Mouse (Mus musculus) midbrain, embryonic 13.5 days (tissue): ENCODE results near the gene Cdh1. TPM values are rescaled to one million over a fixed set of nuclear protein-coding genes. Genes with fewer than 3 reads are reported as not detected.
"Not testable (repeated sequence)": the region's sequence is repeated elsewhere in the genome, so short reads cannot be mapped to it uniquely, and the experiment has no call there.

Source experiments
- ATAC-seq: fragments of 200-750 bp; cut with Nextera tagmentation; 2 replicates; pipeline ENCODE4 v1.8.0; 2017; ENCODE audit warnings: mild to moderate bottlenecking, moderate TSS enrichment, moderate library complexity
- H3K27ac ChIP-seq: fragments of 300-500 bp; sonication (generic); 2 replicates; pipeline ENCODE4 v1.5.1; 2015; ENCODE audit warnings: inconsistent platforms, mild to moderate bottlenecking, moderate library complexity
- H3K27me3 ChIP-seq: fragments of 300-500 bp; sonication (generic); 2 replicates; pipeline ENCODE4 v1.6.1; 2015; ENCODE audit warnings: mild to moderate bottlenecking, inconsistent platforms
- H3K36me3 ChIP-seq: fragments of 300-500 bp; sonication (generic); 2 replicates; pipeline ENCODE4 v1.6.1; 2015; ENCODE audit warnings: mild to moderate bottlenecking, inconsistent platforms
- H3K4me1 ChIP-seq: fragments of 300-500 bp; sonication (generic); replicated peaks from 2 replicates; pipeline ENCODE4 v1.6.1; 2015; ENCODE audit warnings: inconsistent platforms
- H3K4me2 ChIP-seq: fragments of 300-500 bp; sonication (generic); replicated peaks from 2 replicates; pipeline ENCODE4 v1.6.1; 2015; ENCODE audit warnings: moderate library complexity, mild to moderate bottlenecking, inconsistent platforms
- H3K4me3 ChIP-seq: fragments of 300-500 bp; sonication (generic); replicated peaks from 2 replicates; pipeline ENCODE4 v1.5.1; 2015; ENCODE audit warnings: mild to moderate bottlenecking, inconsistent platforms
- H3K9ac ChIP-seq: fragments of 300-500 bp; sonication (generic); replicated peaks from 2 replicates; pipeline ENCODE4 v1.6.1; 2015; ENCODE audit warnings: mild to moderate bottlenecking, inconsistent platforms
- H3K9me3 ChIP-seq: fragments of 300-500 bp; sonication (generic); 2 replicates; pipeline ENCODE4 v1.6.1; 2016; ENCODE audit warnings: mild to moderate bottlenecking, inconsistent platforms
- WGBS: fragments of 180-500 bp; shearing (Covaris S2); methylation state at CpG from one replicate; pipeline ENCODE4 v1.1.7; 2015; 5-methylcytosine and 5-hydroxymethylcytosine counted together
- polyA plus RNA-seq: library from polyadenylated mRNA; unstranded; fragments of >200 nt; fragmentation: Nextera tagmentation; extraction: Ambion mirVana; gene quantifications from 2 replicates; pipeline ENCODE4 v1.2.1, GENCODE M21; 2015

Gene Cdh1
- polyA plus RNA-seq, 1 experiment from 2014 or later, result 3.3 TPM

GRCm38 (mm10) chr8:106599265-106599979, 3.7 kb upstream of the Cdh1 start:
- 20% methylated on average over 7 of the region's 7 CpGs for WGBS
- peak; percentile 56 for ATAC-seq
- peaks cover 15% of the 10 kb centered on the region for H3K4me1 ChIP-seq

GRCm38 (mm10) chr8:106603933-106604332, 782 bp downstream of the Cdh1 start:
- Histone ChIP-seq H3K27ac (no peak overlapping the region), H3K36me3 (no peaks in the 10 kb centered on the region), H3K4me3 (peak overlapping the region; percentile 56), H3K9ac (peak overlapping the region; percentile 59; the same call in 1 of the 2 replicates), H3K4me1 (peaks cover 15% of the 10 kb centered on the region), H3K9me3 (no peaks in the 10 kb centered on the region), H3K27me3 (peaks cover 57% of the 10 kb centered on the region), H3K4me2 (peak overlapping the region; percentile 96)
- WGBS, result 2% methylated on average over 19 of the region's 19 CpGs
- no peak for ATAC-seq

More at GRCm38 (mm10) chr8:106599265-106599979, 3.7 kb upstream of the Cdh1 start:
- Histone ChIP-seq H3K36me3 (no peaks in the 10 kb centered on the region), H3K4me2 (no peak overlapping the region), H3K27me3 (peaks cover 31% of the 10 kb centered on the region), H3K4me3 (no peak overlapping the region), H3K27ac (0 out of 2 replicates have a peak overlapping the region, but pooled peaks have one; percentile 7), H3K9me3 (no peaks in the 10 kb centered on the region), H3K9ac (no peak overlapping the region)

- 74% methylated on average over 7 of the region's 7 CpGs for WGBS
- H3K27me3 ChIP-seq, result peaks cover 57% of the 10 kb centered on the region
- H3K4me1 ChIP-seq, result peaks cover 15% of the 10 kb centered on the region
Measured at GRCm38 (mm10) chr8:106605657-106606056, 2.5 kb downstream of the Cdh1 start.

GRCm38 (mm10) chr8:106606121-106606520, 3.0 kb downstream of the Cdh1 start:
- Histone ChIP-seq H3K4me1 (peaks cover 15% of the 10 kb centered on the region), H3K9ac (no peak overlapping the region), H3K27ac (no peak overlapping the region), H3K4me2 (no peak overlapping the region), H3K4me3 (no peak overlapping the region), H3K36me3 (no peaks in the 10 kb centered on the region), H3K27me3 (peaks cover 57% of the 10 kb centered on the region), H3K9me3 (no peaks in the 10 kb centered on the region)
- 57% methylated on average over 4 of the region's 4 CpGs for WGBS
- ATAC-seq, result no peak

More at GRCm38 (mm10) chr8:106605657-106606056, 2.5 kb downstream of the Cdh1 start:
- Histone ChIP-seq H3K9ac (no peak overlapping the region), H3K27ac (no peak overlapping the region), H3K4me3 (no peak overlapping the region), H3K36me3 (no peaks in the 10 kb centered on the region), H3K9me3 (no peaks in the 10 kb centered on the region), H3K4me2 (no peak overlapping the region)
- ATAC-seq, result no peak

GRCm38 (mm10) chr8:106606601-106607145, 3.5 kb downstream of the Cdh1 start:
- Histone ChIP-seq H3K4me1 (peaks cover 15% of the 10 kb centered on the region), H3K4me3 (no peak overlapping the region), H3K36me3 (no peaks in the 10 kb centered on the region), H3K4me2 (no peak overlapping the region), H3K27ac (no peak overlapping the region), H3K27me3 (peaks cover 53% of the 10 kb centered on the region), H3K9me3 (no peaks in the 10 kb centered on the region), H3K9ac (no peak overlapping the region)
- ATAC-seq, result no peak
- 39% methylated on average over 15 of the region's 15 CpGs for WGBS

- H3K27ac ChIP-seq, H3K36me3 ChIP-seq, H3K4me2 ChIP-seq, H3K9ac ChIP-seq, H3K9me3 ChIP-seq, H3K4me3 ChIP-seq, ATAC-seq: not testable (repeated sequence)
- Histone ChIP-seq H3K4me1 (peaks cover 14% of the 10 kb centered on the region), H3K27me3 (peaks cover 42% of the 10 kb centered on the region)
- 94% methylated on average over 4 of the region's 4 CpGs for WGBS
Measured at GRCm38 (mm10) chr8:106607783-106608182, 4.6 kb downstream of the Cdh1 start.

- H3K27me3 ChIP-seq, result peaks cover 35% of the 10 kb centered on the region
- ATAC-seq, result no peak
- H3K27ac ChIP-seq, result no peak overlapping the region
- H3K4me3 ChIP-seq, result no peak overlapping the region
- 79% methylated on average over 3 of the region's 3 CpGs for WGBS
- H3K9ac ChIP-seq, result no peak overlapping the region
- H3K4me1 ChIP-seq, result peaks cover 8% of the 10 kb centered on the region
- no peak overlapping the region for H3K4me2 ChIP-seq
- no peaks in the 10 kb centered on the region for H3K9me3 ChIP-seq
- no peaks in the 10 kb centered on the region for H3K36me3 ChIP-seq
Measured at GRCm38 (mm10) chr8:106608425-106608824, 5.3 kb downstream of the Cdh1 start.

- no peaks in the 10 kb centered on the region for H3K9me3 ChIP-seq
- H3K27me3 ChIP-seq, result peaks cover 27% of the 10 kb centered on the region
- no peak for ATAC-seq
- 77% methylated on average over 7 of the region's 7 CpGs for WGBS
- no peak overlapping the region for H3K4me3 ChIP-seq
- H3K36me3 ChIP-seq, result no peaks in the 10 kb centered on the region
- no peaks in the 10 kb centered on the region for H3K4me1 ChIP-seq
- no peak overlapping the region for H3K4me2 ChIP-seq
- H3K27ac ChIP-seq, result no peak overlapping the region
- no peak overlapping the region for H3K9ac ChIP-seq
Measured at GRCm38 (mm10) chr8:106609076-106609903, 6.1 kb downstream of the Cdh1 start.

GRCm38 (mm10) chr8:106610958-106611640, 7.9 kb downstream of the Cdh1 start:
- no peaks in the 10 kb centered on the region for H3K36me3 ChIP-seq
- no peak overlapping the region for H3K4me2 ChIP-seq
- whole genome bisulfite sequencing, result 67% methylated on average over 9 of the region's 9 CpGs
- H3K4me3 ChIP-seq, result no peak overlapping the region
- H3K4me1 ChIP-seq, result no peaks in the 10 kb centered on the region
- H3K9ac ChIP-seq, result no peak overlapping the region
- peaks cover 10% of the 10 kb centered on the region for H3K27me3 ChIP-seq
- H3K27ac ChIP-seq, result no peak overlapping the region
- no peak for ATAC-seq
- H3K9me3 ChIP-seq, result no peaks in the 10 kb centered on the region

GRCm38 (mm10) chr8:106612047-106612446, 8.9 kb downstream of the Cdh1 start:
- H3K4me2 ChIP-seq, result no peak overlapping the region
- no peak for ATAC-seq
- H3K36me3 ChIP-seq, result no peaks in the 10 kb centered on the region
- 77% methylated on average over 3 of the region's 3 CpGs for WGBS
- no peak overlapping the region for H3K4me3 ChIP-seq
- peaks cover 2% of the 10 kb centered on the region; the same call in 1 of the 2 replicates for H3K27me3 ChIP-seq
- no peak overlapping the region for H3K9ac ChIP-seq
- H3K9me3 ChIP-seq, result no peaks in the 10 kb centered on the region
- H3K27ac ChIP-seq, result no peak overlapping the region
- no peaks in the 10 kb centered on the region for H3K4me1 ChIP-seq

DNA sequence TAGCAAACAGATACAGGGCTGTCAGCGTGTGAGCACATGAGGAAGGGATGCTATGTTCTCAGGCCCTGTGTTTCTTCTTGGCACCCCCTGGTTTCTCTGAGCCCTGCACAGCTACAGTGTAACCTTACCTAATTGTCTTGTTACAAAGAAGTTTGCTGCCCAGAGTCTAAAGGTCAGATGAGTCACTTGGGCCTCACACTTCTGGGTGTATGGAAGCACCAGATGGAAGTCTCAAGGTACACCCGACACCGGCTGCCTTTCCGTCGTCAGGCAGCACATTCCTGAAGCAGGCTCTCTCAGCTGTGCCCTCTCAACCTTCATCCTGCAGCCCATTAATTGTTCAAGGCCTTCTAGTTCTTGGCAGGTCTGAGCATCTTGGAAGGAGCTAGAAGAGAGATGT, 11.6 kb downstream of the Cdh1 start:
- no peak for ATAC-seq
- Histone ChIP-seq H3K9me3 (no peaks in the 10 kb centered on the region), H3K4me1 (peaks cover 4% of the 10 kb centered on the region), H3K4me3 (no peak overlapping the region), H3K27me3 (0 out of 2 replicates have a peak, but pooled peaks cover 4% of the 10 kb centered on the region), H3K27ac (no peak overlapping the region), H3K4me2 (no peak overlapping the region), H3K9ac (no peak overlapping the region), H3K36me3 (no peaks in the 10 kb centered on the region)
- 69% methylated on average over 5 of the region's 5 CpGs for WGBS
